Mouse (Mus musculus) frontal cortex, postnatal 36 days (tissue): ENCODE measurements around the gene Tln2.

Experiments used
- DNase-seq, 2 experiments: peaks; one replicate each; pipeline ENCODE4 v3.0.0; 2022; ENCODE audit warnings: low spot score in 2 of 2

Gene Tln2

GRCm38 (mm10) chr9:67559603-67560002 lies at the start of gene Tln2:
Tln2 (minus strand) TSS chr9:67559703.
- DNase-seq = no peak

- DNase-seq = no peak
Observed at GRCm38 (mm10) chr9:67609226-67609625, 49.7 kb upstream of the Tln2 start.

- no peak for DNase-seq
Observed at GRCm38 (mm10) chr9:67607786-67608366, 48.4 kb upstream of the Tln2 start.

- no peak for DNase-seq
Observed at GRCm38 (mm10) chr9:67607268-67607667, 47.8 kb upstream of the Tln2 start.

- no peak for DNase-seq
Observed at GRCm38 (mm10) chr9:67605867-67606435, 46.4 kb upstream of the Tln2 start.

GRCm38 (mm10) chr9:67604940-67605339 lies 45.4 kb upstream of the Tln2 start:
- DNase-seq = no peak

- DNase-seq = no peak
Observed at GRCm38 (mm10) chr9:67602347-67602746, 42.8 kb upstream of the Tln2 start.

GRCm38 (mm10) chr9:67595221-67595620 lies 35.7 kb upstream of the Tln2 start:
- DNase-seq = no peak

GRCm38 (mm10) chr9:67593469-67594141 lies 34.1 kb upstream of the Tln2 start:
- DNase-seq = no peak

GRCm38 (mm10) chr9:67592726-67593125 lies 33.2 kb upstream of the Tln2 start:
- no peak for DNase-seq

GRCm38 (mm10) chr9:67587111-67587510 lies 27.6 kb upstream of the Tln2 start:
- DNase-seq = no peak

- DNase-seq = no peak
Observed at GRCm38 (mm10) chr9:67586489-67586888, 27.0 kb upstream of the Tln2 start.

- no peak for DNase-seq
Observed at GRCm38 (mm10) chr9:67584871-67585270, 25.4 kb upstream of the Tln2 start.

GRCm38 (mm10) chr9:67581581-67582280 lies 22.2 kb upstream of the Tln2 start:
- DNase-seq = peak in 1 of 2 experiments; percentile 15

- no peak for DNase-seq
Observed at GRCm38 (mm10) chr9:67579541-67579940, 20.0 kb upstream of the Tln2 start.

- no peak for DNase-seq
Observed at GRCm38 (mm10) chr9:67574721-67575248, 15.3 kb upstream of the Tln2 start.

- DNase-seq = no peak
Observed at GRCm38 (mm10) chr9:67573683-67573979, 14.1 kb upstream of the Tln2 start.

- DNase-seq = peak; percentile 36 to 41
Observed at GRCm38 (mm10) chr9:67572790-67573682, 13.5 kb upstream of the Tln2 start.

GRCm38 (mm10) chr9:67565801-67566258 lies 6.3 kb upstream of the Tln2 start:
- DNase-seq = no peak

GRCm38 (mm10) chr9:67549811-67550501 lies 9.5 kb downstream of the Tln2 start:
- no peak for DNase-seq

GRCm38 (mm10) chr9:67549332-67549731 lies 10.2 kb downstream of the Tln2 start:
- no peak for DNase-seq
